Mouse (Mus musculus): ENCODE measurements at regions not wholly inside any gene's neighbourhood (a gene's known extent, or its start where the extent isn't known, plus 50 kb on each side); places are given as distances from the start of the nearest gene placed in this dataset.

DNA sequence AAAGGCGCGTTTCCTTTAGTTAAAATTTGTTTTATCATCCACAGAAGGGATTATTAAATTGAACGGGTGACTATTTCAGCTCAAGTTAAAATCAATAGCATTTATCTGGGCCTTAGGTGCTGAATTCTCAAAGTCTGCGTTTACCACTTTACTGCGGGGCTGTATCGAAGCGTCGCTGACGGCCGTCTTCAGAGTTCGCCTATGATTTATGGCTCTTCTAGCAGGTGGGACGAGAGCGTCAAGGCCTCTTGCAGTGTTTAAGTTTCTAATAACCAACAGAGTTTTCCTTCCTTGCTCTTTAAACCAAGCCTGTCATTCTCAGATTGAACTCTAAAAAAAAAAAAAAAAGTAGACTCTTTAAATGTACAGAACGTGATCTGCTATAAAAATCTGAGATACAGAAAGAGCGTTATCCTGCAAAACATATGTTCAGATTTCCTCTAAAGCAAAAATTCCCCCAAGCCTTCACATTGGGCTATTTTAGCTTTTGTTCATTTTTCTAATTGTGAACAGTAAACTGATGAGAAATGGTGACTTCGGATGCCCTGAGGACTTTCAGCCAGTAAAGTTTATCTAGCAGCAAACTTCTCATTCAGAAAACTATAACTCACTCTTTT, 246.9 kb downstream of the Rpl36a-ps1 start:
- no peak for DNase-seq (ENCODE audit: low spot score in 2 of 2)

DNA sequence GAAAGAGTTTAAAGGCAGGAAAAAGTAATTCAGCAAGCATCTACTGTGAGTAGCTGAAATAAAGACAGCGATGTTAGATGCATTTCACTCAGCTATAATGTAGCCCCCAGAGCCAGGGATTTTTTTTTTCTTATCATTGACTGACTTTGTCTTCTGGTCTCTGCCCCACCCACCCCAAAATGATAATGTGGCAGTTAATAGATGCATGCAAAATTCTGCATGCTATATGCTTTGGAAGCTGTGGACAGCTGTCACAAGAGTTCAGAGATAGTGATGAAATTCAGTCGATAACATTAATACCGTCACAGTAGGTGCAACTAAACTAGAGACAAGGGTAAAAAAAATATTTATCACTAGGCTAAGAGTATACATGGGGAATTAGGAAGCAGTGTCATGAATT, 263.7 kb downstream of the Rpl36a-ps1 start:
- no peak for DNase-seq (ENCODE audit: low spot score in 2 of 2)

DNA sequence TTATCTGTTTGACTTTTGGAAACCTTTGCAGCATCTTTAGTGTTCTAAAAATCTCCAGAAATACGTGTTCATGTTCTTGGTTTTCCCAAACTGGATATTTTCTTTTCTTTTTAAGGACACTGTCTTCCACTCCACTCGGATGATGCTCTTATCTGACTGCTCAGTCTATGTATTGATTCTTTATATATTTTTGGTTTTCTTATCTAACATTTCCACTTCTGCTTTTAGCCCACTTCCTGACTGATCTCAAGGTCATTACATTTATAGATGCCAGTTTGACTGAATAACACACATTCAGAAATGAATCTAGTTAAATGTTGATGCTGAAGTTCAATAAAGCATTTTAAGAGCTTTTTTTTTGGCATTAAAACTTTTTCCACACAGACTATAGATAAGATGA, 265.3 kb downstream of the Rpl36a-ps1 start:
- no peak for DNase-seq (ENCODE audit: low spot score in 2 of 2)

DNA sequence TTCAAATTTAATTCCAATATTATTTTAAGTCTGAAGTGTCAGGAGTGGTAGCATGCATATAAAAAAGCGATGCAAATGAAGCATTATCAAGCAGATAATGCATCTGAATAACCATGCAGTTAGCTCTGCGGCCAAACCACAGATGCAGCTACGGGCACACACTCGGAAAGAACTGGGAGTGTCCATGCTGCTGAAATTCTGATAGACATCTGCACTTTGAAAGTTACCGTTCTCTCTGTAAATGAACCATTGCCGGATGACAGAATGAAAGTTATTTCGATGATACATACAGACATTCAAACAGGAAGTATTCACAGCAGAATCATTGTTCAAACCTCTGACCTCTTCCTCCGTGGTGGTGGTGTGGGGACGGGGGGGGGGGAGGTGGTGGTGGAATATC, 271.6 kb downstream of the Rpl36a-ps1 start:
- DNase-seq (ENCODE audit: low spot score in 2 of 2), result no peak

DNA sequence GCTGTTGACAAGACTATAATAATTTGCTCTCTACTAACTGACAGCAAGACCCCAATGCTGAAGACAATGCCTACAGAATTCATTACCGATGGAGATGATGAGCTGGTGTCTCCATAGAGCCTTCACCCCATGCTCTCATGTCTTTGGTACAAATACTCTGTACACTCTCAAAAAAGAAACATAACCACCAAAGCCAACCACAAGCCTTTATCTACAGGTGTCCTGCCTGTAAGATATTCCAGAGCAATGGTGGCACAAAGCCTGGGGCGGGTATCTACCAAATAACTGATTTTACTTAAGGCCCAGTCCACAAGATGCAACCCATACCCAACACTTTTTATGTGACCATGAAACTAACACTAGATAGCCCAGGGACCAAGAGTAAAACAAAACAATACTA, 273.1 kb downstream of the Rpl36a-ps1 start:
- DNase-seq (ENCODE audit: low spot score in 2 of 2), result no peak

DNA sequence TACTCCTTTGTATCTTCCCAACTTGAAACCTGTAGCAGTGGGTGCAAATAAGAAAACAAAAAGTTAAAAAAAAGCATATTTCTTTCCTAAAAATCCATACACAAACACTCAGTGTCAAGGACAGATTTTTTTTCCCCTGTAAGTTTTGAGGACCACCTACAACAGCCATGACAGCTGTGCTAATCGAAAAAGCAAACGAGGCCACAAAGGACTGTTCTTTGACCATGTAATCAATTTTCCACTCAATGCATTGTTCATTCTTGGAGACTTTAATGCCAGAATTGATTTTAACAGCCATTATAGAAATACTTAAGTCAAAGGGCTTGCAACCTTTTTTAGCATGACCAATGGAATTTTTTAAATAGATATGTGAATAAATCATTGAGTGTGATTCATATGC, 286.1 kb downstream of the Rpl36a-ps1 start:
- DNase-seq (ENCODE audit: low spot score in 2 of 2), result no peak

DNA sequence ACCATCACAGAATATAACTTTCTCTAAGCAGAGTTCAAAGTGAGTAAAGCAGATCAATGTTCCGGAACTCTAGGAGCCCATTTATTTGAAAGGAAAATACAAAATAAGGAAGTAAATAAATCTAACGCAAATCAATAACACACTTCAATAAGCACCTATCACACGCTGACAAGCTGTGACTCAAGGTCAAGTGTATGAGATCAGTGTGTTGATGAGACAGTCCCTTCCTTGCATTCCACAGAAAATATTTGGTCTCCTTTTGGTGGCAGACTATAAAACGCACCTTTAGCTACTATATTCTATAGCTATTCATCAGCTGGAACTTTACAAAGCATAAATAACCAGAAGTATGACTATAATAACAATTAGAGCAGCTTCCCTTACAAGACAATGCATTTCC, 286.5 kb downstream of the Rpl36a-ps1 start:
- no peak for DNase-seq (ENCODE audit: low spot score in 2 of 2)

DNA sequence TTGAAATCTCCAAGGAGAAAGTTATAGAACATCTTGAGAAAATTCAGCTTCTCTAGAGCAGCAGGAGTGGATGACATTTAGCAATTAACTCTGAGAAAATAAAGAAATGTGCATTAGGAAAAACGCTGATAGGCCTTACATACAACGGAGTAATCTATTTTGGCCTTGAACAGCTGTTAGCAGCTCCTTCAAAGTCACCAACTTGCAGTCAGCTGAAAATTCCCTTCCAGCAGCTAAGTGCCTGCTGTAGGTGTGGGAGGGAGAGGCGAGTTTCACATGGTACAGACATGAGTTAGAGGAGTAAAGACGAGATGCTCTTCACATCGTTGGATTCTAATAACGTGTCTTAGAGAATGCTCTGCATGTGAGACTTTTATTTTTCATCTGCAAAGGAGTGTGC, 290.8 kb downstream of the Rpl36a-ps1 start:
- DNase-seq (ENCODE audit: low spot score in 2 of 2), result no peak

DNA sequence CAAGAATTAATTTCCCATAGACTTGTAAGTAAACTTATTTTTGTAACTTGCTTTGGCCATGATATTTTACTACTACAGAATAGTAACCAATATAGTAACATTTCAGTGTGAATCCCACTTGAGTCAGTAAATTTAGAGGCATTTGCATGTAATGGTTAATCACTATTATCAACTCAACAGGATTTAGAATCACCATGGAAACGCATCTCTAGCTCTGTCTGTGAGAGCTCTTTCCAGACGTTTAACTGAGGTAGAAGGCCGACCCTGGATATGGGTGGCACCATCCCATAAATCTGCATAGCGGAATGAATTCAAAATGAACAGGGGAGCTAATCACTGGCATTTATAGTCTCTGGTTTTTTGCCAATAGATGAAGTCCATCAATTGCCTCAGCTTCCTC, 337.6 kb downstream of the Rpl36a-ps1 start:
- no peak for DNase-seq (ENCODE audit: low spot score in 2 of 2)

DNA sequence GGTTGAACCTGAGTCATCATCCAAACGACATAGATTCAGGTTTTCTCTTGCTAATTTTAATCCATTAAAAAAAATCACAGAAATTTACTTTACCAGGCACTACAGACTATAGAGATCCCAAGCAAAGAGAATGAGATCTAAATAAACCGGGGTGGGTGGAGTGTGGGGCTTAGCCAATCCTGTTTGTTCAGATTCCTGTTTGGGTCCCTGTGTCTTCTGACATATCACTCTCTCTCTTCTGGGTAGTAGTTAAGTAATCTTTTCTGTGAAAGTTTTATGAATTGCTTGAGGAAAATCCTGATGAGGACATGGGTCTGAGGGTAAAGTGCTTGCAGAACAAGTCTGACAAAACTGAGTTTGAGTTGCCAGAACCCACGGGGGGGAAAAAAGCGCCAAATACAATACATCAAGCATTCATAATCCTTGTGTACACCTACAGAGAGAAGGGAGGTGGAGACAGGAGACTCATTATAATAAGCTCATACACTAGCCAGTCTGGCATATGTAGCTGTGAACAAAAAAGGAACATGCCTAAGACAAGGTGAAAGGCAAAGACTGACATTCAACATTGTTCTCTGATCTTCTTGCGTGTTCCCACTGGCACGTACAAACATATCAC, 339.8 kb downstream of the Rpl36a-ps1 start:
- no peak for DNase-seq (ENCODE audit: low spot score in 2 of 2)

DNA sequence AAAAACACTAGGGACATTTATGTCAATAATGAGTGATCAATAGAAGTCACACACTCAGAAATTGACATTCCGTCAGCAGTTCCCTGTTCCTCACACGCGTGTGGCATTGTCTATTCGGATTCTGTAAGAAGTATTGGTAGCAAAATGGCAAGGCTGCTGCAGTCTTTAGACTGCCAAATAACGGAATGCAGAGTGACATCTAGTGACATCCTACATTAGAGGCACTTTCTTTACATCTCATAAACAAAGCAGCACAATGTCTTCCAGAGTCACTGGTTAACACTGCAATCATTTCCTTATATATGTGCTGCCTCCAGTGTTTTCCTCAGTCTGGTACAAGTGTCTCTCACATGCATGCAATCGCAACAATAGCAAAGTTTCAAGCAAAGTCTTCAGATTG, 342.9 kb downstream of the Rpl36a-ps1 start:
- no peak for DNase-seq (ENCODE audit: low spot score in 2 of 2)

DNA sequence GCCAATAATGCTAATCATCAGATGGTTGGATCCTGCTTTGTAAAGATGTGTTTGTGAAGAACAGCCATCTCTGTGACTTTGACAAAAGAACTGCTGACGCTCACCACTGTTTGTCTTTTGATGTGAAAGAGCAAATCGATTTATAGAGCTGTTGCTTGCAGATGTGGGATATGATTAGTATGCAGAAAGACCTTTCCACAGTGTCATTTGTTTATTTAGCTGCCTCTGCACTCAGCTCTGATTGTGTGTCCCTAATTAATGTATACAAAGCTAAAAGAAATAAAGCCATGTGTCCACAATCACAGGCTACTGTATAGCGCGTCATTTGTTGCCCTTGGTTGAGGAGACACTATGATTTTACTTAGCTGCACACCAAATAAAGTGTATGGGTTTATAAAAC, 343.6 kb downstream of the Rpl36a-ps1 start:
- no peak for DNase-seq (ENCODE audit: low spot score in 2 of 2)

DNA sequence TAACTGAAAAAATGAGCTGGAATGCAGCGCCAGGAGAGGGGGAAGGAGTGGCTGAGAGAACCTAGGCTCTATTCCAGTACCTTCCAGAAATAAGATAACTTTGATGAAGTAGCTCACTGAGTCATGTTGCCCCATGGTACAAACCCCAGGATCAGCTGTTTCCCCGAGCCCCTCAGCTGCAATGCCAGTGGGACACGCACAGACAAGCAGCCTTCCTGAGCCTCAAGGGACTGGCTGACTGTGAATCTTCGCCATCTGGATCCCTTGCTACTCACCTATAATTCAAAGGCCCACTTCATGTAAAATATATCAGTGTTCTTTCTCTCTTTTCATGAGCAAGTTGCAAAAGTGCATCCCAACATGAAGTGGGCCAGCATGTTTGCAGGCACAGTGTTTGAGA, 346.5 kb downstream of the Rpl36a-ps1 start:
- no peak for DNase-seq (ENCODE audit: low spot score in 2 of 2)

DNA sequence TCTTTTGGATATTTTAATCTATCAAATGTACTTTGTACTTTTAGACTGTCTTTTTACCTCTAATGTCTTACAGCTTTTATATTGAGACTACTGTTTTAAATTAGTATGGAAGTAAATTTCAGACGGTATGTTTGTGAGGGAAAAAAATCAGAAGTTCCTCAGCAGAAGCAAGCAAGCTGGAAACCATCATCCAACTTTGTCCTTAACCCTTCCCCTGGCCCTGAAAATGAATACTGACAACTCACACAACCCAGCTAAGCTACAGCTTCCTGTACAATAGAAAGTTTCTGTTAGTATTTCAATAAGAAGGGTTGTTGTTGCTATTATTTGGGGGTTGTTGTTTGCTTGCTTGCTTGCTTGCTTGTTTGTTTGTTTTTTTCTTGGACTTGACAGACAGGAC, 350.4 kb downstream of the Rpl36a-ps1 start:
- no peak for DNase-seq (ENCODE audit: low spot score in 2 of 2)

DNA sequence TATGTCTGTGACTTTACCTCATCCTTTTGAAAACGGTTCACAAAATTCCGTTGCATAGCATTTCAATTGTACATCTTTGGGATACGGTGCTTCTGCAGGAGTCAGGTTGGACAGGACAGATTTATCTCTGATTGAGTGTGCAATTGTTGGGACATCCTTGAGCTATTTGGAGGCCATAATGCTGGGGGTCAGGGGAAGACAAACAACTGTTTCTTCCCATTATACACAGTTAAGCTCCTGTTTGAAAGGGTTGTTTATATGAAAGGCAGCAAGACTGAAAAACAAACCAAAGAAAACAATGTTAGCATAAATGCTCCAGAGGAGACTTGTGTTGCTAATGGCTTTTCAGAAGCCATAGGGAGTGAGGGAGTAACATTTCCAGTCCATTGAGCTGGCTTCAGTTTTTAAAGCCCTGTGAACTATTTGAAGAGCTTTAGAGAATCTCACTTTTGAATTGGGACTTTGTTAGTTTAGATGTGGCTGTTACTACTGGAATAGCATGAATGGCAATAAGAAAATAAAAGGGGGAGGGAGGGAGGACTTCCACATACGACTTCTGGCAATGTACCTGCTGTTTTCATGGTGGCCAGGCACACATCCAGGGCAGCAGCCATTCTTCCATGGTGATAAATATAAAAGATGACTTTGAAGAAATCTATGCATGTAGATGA, 351.3 kb downstream of the Rpl36a-ps1 start:
- DNase-seq (ENCODE audit: low spot score in 2 of 2), result no peak

DNA sequence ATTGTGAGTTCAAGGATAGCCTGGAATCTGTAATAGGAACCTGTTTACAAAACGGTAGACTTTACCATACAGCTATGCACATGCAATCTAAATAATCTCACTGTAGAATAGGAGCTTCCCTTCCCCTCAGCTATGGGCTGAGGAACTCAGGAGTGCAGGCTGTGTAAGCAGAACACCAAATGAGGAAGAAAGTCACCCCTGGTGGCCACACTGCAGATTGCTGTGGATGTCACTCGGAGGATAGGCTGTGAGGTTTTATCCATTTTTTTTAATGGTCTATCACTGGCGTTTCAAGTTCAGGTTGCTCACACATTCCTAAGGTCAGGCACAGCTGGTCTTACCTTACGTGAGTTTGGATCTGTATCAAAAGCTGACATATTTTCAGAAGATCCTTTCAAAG, 365.1 kb downstream of the Rpl36a-ps1 start:
- DNase-seq (ENCODE audit: low spot score in 2 of 2), result no peak

DNA sequence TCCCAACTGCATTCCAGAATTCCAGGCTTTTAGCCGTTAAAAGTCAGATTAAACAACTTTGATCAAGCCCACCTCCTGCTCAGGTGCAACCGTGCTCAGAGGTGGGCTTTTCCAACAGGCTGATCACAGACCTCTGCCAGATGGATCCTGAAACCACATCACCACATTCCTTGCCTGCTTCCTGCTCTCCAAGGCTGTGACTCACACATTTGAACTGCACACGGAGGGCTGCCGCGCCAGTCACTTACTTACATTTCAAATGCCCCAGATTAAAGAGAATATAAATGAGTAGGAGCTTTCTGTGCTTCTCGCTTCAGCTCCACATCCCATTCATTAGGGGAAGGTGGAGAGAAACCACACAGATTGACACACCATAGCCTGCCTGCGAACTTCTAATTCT, 367.6 kb downstream of the Rpl36a-ps1 start:
- DNase-seq (ENCODE audit: low spot score in 2 of 2), result no peak

DNA sequence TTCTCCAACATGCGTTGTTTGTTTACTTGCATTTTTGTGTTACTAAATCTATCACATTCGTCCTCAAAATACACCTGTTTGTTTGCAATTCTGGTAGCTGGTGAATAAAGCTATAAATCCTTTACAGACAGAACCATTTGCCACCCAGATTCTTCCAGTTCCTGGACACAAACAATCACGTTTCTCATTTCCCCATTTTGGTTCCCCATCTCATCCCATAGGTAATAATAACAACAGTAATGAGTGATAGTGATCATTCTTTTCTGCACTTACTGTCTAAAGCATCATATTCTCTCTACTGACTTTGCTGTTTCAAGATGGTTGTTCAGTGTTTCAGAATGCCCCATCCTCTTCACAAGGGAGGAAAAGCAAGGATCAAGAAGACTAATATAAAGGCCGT, 368.3 kb downstream of the Rpl36a-ps1 start:
- no peak for DNase-seq (ENCODE audit: low spot score in 2 of 2)

DNA sequence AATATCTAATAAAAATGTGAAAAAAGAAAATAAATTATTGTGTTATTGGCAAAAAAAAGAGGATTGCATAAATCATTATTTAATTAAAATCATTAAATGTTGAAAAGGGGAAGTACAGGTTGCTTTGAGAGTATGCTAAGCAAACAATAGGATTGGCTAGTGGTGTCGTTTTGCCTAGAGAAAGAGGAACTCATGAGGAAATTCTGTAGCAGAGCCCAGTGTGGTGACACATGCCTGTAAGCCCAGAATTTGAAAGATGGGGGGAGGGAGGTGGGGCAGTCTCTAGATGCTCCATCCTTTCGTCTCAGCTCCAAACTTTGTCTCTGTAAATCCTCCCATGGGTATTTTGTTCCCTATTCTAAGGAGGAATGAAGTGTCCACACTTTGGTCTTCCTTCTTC, 388.3 kb downstream of the Rpl36a-ps1 start:
- no peak for DNase-seq (ENCODE audit: low spot score in 2 of 2)

DNA sequence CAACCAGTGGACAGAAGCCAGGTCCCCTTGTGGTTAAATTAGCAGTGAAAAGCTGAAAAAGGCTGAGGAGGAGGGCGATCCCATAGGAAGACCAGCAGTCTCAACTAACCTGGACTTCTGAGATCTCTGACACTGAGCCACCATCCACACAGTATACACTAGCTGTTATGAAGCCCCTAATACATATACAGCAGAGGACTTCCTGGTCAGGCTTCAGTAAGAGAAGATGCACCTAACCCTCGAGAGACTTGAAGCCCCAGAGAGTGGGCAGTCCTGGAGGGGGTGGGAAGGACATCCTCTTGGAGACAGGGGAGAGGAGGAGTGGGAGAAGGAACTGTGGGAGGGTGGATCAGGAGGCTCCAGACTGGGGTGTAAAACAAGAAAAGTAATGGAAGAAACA, 397.9 kb downstream of the Rpl36a-ps1 start:
- no peak for DNase-seq (ENCODE audit: low spot score in 2 of 2)

DNA sequence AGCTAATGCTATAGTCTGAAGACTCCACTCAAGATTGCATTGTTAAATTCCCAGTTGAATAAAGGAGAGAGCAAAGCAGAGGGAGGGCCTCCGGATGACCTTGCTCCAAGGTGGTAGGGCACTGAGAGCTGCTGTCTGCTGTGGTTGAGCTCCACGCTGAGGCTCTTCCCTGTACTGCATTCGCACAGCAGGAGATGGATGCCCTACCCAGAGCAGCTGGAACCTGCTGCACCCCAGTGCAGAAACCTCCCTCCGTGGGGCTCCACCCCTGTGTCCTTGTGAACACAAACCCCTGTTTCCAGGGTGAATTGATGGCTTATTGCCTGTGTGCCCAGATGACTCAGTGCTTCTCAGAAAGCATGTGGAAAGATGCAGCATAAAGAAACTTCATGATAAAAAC, 404.3 kb downstream of the Rpl36a-ps1 start:
- DNase-seq (ENCODE audit: low spot score in 2 of 2), result peak in 1 of 2 experiments; percentile 11

DNA sequence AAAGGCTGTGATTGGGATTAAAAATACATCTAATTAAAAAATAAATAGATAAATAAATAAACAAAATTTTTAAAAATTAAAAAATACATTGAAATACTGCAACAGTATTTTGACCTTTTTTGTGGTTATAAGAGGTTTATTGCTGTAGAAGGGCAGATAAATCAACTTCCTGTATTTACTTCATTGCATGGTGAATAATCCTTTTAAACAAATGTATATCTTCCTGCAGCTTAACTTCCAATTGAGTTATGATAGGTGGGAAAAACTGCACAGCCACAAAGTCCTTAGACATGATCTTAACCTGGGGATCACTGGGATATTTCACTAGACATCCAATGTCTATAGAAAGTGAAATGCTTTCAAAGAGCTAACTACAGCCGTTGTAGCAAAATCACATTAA, 402.1 kb upstream of the Dach1 start:
- DNase-seq (ENCODE audit: low spot score in 2 of 2), result no peak

DNA sequence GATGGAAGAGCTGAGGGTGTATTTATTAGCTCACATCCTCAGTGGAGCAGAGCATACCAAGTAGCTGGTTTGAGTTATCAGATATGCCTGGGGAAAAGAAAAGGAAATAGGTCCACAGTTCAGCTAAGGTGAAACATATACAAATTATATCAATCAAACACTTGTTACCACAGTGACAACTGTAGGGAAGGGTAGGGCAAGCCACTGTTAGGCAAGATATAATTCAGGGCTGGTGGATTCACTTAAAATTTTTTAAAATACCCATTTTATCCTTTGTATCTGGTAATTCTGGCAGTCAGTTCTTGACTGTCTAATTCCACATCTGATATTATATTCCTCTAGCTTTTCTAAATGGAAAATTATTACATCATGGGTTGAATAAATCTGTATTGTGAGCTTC, 392.4 kb upstream of the Dach1 start:
- DNase-seq (ENCODE audit: low spot score in 2 of 2), result no peak

Measured in gastrocnemius, postnatal 4 days (tissue).